Mouse (Mus musculus) ovary, postnatal 36 days (tissue): ENCODE measurements around the gene Slc35d1.
A peak's percentile ranks its signal among the peaks of the same experiment; 100 is the strongest.

Experiments
- DNase-seq: peaks from one replicate; pipeline ENCODE4 v3.0.0; 2022; ENCODE audit warnings: low spot score, mixed read lengths

Gene Slc35d1

DNA sequence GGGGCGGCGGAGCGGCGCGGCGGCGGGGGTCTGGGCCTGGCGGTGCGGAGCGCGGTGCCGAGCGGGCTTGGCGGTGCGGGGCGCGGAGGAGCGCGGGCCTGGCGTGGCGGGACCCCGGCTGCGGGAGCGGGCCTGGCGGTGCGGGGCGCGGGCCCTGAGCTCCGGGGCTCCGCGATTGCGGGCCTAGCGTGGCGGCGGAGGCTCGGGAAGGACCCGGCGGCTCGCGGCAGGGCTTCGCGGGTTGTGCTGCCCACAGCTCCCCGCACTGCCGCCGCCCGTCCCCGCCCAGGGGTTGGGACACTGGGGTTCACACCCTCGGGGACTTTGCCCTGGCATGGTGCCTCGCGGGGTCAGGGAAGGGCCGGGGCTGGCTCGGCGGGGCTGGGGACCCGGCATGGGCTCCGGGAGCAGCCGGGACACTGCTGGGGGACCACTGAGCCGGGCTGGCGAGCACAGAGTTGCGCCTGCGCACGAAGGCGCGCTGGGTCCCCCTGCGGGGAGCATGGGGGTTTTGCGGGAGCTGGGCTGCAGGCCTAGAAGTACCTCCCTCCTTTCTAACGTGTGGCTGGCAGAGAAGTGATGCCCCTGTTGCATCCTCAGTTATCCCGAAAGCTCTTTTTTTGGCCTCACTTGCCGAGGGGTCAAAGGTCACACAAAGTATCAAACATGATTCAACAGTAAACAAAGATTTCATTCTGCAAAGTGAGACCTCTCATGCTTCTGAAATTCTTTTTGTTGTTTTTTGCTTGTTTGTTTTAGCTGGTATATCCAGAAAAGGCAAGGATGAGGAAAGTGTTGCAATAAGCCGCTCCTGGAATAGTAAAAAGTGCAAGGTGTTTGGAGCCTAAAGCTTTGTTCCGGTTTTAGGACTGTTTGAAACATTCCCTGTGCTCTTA, at the start of gene Slc35d1:
Gene Slc35d1 (minus strand): TSS at position 240 of the 896 bp plus-strand sequence.
- peak; percentile 80 for DNase-seq

DNA sequence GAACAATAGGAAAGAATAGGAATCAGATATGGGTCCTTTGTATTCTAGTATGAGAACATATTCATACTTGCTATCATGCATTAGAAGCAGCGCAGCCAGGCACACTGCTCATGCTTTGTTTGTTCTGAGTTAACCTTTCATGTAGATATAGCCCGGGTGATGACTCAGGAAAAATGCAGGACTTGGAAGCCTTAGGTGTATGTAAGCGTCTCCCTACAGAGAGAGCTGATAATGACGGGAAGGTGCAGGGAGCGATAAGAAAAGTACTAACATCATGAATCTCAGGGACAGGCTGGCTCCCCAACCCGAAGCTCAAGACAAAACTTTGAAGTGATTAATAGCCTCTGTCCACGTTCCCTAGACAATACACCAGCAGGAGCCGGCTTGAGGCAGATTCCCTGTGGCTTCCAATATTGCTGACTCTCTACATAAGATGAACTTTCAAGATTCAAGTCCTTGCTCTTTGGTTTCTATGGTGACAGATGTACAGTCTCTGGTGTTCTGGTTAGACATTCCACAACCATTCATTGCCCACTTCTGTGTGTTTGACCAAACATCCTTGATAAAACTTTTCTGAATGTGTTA, 48.9 kb upstream of the Slc35d1 start:
- DNase-seq = no peak

DNA sequence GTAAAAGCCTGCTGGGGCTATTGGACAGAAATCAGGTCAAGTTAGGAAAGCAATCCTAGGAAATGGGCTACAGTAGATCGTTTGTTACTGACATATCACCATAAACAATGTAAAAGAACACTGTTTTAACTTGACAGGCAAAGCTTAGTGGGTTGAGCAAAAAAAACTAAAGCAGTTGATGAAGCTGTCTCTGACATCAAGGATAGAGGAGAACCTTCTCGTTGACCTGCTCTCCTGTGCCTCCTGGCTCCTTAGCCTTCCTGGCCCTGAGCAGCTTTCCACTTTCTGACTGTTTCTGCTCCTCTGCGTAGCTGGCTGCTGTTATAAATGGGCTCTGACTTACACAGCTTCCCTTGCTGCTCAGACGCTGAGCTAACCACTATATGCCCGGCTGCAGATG, 48.4 kb upstream of the Slc35d1 start:
- no peak for DNase-seq

DNA sequence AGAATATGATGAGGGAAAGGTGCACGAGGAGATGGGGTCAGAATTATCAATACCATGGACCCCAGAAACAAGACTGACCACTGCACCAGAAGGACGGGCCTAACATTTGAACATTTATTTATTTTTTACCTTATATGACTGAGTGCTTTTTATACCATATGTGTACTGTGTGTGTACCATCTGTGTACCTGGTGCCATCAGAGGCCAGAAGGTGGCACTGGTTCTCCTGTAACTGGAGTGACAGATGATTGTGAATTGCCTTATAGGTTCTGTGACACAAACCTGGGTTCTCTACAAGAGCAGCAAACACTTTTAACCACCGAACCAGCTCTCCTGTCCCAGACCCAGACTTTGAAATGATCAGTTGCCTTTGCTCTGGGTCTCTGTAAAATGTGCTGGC, 43.9 kb upstream of the Slc35d1 start:
- DNase-seq = no peak

DNA sequence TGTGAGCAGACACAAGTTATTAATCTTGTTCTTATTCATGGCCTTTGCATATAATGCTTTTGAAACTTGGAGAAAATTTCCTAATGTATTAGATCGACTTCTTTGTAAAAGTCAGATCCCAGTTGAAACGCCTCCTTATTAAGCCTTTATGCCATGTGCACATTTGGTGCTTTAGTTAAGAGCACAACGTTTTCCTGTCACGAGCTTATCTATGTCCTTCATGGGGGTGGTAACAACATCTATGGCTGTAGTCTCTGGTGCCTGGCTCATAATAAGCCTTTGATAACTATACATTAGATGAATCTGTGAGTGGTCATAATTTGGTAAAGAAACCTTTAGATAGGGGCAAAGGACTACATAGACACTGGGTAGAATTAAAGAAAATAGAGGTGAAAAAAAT, 38.9 kb upstream of the Slc35d1 start:
- no peak for DNase-seq

DNA sequence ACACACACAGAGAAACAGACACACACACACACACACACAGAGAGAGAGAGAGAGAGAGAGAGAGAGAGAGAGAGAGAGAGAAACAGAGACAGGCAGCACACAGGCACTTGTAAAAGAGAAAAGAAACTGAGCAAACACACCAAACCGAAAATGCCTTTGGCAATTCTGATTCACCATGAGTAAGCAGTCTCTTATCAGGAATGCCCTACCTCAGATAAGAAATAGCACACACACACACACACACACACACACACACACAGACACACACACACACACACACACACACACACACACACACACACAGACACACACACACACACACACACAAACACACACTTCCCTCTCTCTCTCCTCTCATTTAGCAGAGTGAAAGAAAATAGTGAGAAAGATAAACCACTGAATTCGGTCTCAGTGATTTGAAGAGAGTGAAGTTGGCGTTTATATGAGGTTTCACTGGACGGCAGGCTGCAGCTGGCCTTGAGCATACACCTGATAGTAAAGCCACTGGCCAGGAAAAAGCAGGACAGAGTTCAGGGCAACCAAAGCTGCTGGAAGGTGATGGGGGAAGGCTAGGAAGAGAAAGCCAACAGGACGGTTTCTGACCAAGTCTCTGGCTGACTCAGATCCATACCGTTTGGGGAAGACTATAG, 34.6 kb upstream of the Slc35d1 start:
- peak; percentile 9 for DNase-seq

DNA sequence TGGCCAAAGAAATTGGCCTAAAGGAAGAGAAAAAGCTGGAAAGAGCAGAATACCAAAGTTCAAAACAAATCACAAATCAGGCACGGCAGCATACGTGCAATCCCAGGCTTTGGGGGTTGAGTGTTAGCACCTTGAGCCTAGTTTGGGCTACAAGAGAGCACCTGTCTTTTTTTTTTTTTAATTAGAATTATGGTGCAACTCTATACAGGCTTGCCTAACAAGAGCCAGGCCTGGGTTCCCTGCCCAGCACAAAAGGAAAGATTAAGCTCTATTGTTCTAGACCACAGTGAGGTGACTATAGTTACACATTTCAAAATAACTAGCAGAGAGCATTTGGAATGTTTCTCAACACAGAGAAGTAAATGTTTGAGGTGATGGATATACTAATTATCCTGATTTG, 32.8 kb upstream of the Slc35d1 start:
- DNase-seq = no peak

DNA sequence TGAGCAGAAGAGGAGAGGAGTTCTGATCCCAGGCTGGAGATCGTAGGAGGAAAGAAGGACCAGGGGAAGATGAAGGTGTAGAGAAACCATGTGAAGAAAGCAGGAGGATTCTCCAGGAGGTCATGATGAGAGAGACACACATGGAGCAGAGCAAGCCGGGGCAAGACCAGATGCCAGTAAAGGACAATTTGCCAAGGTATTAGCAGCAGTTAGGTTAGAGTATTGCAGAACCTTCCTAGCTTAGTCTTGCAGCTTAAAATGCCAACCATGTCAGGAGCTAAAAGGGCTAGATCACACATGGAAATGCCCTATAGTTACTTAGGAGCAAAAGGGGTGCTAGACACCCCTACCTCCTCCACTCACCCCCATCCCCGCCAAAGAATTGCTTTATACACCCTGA, 32.3 kb upstream of the Slc35d1 start:
- DNase-seq = no peak

DNA sequence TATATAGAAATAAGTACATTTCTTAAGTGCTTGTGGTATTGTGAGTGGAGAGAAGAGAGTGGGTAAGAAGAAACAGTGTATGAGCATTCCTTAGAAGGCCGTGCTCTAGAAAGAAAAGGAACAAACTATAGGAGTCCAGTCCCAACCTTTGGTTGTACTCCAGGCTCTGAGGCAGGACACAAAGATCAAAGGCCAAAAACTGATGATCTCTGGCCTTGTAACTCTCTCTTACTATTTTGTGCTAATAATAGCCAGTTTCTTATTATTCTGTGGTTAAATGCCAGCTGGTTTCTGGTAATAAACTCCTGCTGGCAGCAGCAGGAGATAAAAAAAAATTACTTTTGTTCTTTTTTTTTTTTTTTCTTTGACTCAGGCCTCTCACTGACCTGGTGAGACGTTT, 17.2 kb upstream of the Slc35d1 start:
- DNase-seq = no peak

DNA sequence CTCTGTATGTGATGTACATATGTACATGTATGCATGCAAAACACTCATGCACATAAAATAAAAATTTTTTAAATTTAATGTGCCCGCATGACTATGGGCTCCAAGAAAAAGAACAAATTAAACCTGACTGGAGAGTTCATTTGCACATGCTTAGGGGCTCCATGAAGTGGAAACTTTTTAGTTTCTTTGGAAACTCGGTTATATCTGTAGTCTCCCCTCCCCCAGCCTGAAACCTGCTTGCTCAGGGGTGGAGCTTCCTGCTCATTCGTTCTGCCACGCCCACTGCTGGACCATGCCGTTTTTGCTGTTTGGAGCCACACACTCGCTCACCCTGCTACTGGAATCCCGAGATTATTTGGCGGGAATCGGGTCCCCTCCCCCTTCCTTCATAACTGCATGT, 7.9 kb upstream of the Slc35d1 start:
- DNase-seq = no peak

DNA sequence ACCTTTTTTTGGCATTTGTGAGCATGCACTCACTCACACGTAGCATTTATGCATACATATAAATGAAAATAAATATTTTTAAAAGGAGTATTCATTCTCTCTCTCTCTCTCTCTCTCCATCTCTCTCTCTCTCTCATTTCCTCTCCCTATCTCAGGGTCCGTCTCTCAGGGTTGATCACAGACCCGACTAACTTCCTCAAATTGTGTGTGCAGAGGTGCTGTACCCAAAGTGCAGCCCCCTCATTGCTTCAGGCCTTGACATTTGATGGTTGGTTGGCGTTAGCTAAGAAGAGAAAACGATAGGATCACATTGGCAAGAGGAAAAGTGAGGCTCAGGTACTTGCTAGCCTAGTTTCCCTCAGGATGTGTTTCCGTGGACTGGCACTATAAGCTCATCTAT, 6.8 kb upstream of the Slc35d1 start:
- no peak for DNase-seq

DNA sequence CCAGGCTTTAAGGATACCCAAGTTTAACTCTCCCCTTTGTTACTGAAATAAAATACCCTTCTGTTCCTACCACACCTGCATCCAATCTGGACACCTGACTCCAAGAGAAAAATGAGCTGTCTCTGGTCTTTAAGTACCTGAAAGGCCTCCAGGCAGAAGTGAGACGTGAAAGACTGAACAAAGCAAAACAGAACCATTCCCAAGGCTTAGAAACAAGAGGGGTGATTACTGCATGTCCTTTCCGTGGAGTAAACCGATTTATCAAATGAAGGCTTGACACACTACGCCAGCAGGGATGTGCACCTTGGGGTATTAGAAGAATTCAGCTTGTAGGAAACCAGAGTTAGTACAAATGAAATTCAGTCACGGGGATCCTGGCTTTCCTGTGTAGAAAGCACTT, 4.0 kb upstream of the Slc35d1 start:
- DNase-seq = no peak

DNA sequence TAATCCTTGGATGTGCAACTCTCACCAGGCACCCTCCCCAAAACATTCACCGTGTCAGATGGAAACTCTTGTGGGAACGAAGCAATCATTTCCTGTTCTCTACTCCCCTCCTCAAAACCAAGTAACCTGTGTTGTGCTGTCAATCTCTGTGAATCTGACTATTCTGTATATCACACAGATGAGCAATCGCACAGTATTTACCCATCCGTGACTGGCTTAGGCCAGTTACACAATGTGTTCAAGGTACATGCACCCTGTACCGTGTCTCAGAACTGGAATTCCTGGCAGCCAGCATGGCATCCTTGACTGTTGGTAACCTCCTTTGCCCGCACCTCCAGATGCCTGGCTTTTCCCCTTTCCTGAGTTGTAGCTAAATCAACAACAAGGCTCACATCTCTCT, 1.1 kb upstream of the Slc35d1 start:
- DNase-seq = no peak

DNA sequence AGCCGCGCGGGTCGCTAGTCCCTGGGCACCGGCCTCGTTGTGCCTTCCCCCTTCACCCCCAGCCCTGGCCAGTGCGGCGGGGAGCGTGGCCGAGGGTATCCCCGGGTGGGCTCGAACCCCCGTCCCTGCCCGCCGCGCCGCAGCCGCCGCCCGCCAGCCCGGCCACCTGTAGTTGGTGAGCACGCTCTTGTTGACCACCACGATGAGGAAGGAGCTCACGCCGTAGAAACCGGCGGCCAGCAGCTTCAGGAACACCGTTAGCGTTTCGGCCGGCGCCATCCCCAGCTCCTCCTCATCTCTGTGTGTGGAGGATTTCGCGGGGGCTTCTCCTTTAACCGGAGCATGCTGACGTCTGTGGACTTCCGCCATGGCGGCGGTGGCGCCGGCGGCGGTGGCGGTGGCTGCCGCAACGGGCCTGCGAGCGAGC, 453 bp downstream of the Slc35d1 start:
- peak; percentile 73 for DNase-seq

DNA sequence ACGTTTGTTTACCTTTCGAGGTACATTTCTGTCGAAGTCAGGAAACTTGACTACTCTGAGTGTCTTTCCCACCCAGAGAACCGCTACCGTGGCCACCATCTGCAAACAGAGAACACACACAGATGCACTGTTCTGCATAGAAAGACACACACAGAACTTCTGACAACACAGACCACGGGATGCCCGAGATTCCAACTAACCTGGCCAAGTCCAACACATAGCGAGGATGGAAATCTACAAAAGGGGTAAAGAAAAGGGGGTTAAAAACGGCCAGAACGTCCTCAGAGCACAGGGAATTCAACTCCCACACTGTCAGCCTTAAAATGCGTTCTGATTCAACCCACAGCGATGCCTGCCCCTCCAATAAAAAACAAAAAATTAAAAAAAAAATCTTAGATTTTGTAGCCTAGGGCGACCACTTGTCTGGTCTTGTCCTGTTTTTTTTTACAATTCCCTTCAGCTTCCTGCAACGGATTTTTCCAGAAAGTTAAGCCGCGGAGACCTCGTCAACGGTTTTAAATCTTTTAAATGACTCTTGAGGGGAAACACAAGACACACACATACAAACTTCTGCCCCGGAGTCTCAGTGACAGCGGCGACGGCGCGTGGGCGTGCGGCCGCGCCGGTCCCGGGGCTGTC, 986 bp downstream of the Slc35d1 start:
- peak; percentile 5 for DNase-seq

DNA sequence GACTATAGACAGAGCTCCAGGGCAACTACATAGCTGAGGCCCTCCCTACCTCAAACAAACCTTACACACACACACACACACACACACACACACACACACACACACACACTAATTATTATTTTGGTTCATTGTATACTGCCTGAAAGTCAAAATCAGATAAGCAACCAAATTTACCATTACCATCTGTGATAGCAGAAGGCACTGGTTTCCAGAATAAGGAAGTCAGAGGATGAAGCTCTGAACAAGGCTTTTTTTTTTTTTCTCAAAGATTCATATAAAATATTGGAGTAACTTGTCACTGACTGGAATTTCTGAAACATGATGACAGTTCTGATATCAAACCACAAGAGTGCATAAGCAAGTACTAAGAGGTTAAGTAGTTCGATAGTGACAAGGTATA, 6.4 kb downstream of the Slc35d1 start:
- no peak for DNase-seq

DNA sequence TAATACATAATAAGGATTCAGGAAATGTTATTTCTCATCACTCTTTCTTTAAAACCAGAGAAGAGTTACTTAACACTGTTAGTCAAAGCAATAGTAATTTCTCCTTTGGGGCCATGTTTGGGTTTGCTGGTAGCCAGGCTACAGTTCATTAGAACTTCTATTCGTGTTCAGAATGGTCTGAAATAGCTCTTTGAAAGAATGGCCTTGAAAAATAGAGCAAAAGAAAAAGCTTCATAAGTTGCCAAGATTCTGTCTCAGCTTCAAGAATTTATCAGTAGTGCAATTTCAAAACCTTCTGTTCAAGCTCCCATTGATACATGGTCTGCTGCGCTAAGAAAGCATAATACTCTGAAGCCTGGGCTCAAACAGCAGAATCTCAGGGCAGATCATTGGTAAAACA, 11.3 kb downstream of the Slc35d1 start:
- DNase-seq = no peak

DNA sequence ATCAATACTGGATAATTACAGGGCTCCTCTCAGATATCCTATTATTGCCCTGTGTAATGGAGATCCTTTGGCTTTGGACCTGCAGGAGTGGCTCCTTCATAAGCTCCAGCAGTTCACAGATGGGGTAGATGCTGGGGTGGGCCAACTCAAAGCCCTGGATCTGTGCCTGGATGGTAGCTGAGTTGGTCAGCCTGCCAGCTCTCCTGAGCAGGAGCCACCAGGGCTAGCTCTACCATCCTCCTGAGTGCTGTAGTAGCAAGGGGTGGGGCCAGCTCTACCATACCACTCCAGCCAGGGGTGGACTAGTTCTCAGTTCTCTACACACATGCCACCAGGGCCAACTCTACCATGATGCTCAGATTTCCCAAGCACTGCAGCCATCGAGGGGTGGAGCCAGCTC, 14.9 kb downstream of the Slc35d1 start:
- DNase-seq = no peak

DNA sequence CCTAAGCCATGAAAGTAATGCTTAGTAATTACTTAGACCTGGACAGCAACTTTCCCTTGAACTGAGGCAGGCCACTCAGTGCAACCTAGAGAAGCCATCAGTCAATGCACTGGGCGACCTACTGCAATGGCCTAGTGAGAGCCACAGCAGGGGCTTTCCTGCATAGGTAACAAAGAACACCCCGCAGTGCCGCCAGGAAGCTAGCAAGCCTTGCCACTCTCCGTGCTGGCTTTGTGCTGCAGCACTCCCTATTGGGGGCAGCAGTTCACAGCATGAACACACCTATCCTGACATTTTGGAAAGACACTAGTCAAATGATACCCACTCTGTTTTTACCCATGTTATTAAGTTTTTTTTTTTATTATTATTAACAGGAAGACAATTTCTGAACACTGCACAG, 15.9 kb downstream of the Slc35d1 start:
- DNase-seq = no peak

DNA sequence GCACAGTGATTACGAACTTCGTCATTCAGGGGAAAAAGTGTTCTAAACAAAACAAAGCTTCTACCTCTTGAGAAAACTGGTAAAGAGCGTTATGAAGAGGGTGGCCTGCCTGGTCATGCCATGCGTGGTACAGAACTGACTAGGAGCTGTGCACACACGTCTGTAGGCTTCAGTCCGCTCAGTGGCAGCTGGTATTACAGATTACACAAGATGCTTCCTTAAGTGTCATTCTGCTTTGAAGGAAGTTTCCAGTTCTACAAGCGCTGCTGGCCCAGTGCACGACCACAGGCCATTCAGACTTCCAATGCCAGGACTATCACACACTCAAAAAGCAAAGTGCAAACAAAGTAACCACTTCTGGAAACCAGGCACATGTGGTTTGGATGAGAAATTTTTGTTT, 17.6 kb downstream of the Slc35d1 start:
- no peak for DNase-seq

DNA sequence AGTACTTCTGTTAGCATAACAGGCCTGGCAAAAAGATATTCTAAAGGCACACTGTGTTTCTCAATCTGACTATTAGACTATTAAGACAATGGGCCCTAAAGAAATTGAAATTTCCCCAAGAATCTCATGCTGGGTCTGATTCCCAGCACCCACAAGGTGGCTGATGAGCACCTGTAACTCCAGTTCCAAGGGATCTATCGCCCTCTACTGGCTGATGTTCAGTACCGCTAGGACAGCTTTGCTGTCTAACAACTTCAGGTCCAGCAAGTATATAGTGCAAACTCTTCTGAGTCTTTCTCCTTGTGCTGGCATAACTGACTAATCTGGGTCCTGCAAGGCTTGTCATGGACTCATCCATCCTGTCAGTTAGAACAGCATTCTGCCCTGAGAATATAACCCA, 22.5 kb downstream of the Slc35d1 start:
- no peak for DNase-seq

DNA sequence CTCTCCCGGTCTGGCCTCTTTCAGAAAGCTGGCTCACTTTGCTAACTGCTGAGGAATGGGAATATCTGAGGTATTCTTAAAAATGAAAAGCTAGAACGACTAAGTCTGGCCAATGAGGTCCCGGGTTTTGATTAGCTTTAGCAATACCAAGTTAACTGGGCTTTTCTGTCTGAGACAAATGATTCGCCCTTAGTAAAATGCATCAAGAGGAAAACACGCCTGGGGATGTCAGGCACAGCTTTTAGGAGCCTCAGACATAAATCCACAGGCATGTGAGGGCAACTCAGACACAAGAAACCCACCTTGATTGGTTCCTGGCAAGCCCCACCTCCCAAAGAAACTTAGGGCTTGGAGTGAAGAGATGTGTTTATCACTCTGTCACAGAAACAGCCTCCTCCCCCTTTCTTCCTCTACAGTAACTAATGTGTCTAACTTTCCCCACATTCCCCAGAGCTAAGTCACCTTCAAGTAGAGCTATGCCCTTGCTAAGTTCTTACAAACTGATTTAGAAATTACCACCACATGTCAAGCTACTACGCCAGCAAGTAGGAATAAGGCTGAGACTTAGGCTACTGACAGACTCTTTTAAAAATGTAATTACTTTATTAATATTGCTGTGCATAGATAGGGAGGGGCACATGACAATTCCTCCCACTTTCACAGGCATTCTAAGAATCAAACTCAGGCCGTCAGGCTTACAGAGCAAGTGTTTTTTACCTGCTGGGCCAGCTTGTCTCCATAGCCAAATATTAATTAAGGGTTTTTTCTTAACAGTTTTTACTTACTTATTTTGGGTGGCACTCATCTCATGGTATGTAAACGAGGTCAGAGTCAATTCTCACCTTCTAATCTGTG, 26.0 kb downstream of the Slc35d1 start:
- no peak for DNase-seq
